In the genomic region with DNA sequence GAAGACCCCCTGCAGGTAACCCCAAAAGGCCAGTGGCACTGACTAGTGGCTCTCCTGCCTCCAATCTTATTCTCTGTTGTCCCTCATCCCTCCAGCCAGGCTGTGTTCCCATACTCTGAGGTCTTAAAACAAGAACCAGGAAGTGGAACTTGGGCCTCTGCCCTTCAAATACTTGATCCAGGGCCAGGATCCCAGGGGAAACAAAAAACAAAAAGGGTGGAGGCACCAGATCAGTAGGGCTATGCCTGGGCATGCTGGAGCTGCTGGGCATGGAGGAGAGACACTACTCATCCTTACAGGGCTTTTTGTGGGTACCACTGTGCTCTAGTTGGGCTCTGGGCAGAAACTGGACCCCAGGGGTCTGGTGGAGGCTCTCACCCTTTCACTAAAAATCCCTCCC, we compare ENCODE assay signal across 8 mouse cellular contexts. TPM values are rescaled to one million over a fixed set of nuclear protein-coding genes. Genes with fewer than 3 reads are reported as not detected.
DNase-seq lines count a peak whose midpoint lies in the region; ATAC-seq and TF ChIP-seq lines count a peak whose summit lies in the region.

No protein-coding gene starts in this region.

- H3K4me3 ChIP-seq in brown adipose tissue, adult 24 weeks (ENCODE audit: insufficient read depth, low read depth, low read length): no peak overlapping the region; the same call in 1 of the 2 replicates
- no peak overlapping the region for H3K4me3 ChIP-seq in stomach, postnatal 0 days (ENCODE audit: low read depth, low read length)

- no peaks in the 10 kb centered on the region for H3K9me3 ChIP-seq in stomach, postnatal 0 days (ENCODE audit: control insufficient read depth, low read length)

- H3K27ac ChIP-seq in brown adipose tissue, adult 24 weeks (replicated peaks; ENCODE audit: low read depth, low read length): peak overlapping the region; percentile 86
- peak overlapping the region; percentile 82 for H3K27ac ChIP-seq in stomach, postnatal 0 days (replicated peaks)

- H3K4me1 ChIP-seq in brown adipose tissue, adult 24 weeks (ENCODE audit: control insufficient read depth, insufficient read depth, insufficient read length, low read length): peaks cover 14% of the 10 kb centered on the region
- peaks cover 13% of the 10 kb centered on the region for H3K4me1 ChIP-seq in stomach, postnatal 0 days (replicated peaks; ENCODE audit: control insufficient read depth, insufficient read depth)

- peak; percentile 46 to 48 for DNase-seq in right cerebral cortex, postnatal 10 days (ENCODE audit: low spot score in 2 of 2)
- DNase-seq in right cerebral cortex, postnatal 25 days: no peak
- peak; percentile 93 to 94 for DNase-seq in heart, adult 9 months (ENCODE audit: low spot score in 2 of 2)
- DNase-seq in layer of hippocampus, postnatal 36 days: peak; percentile 17 to 27
- DNase-seq in stomach, postnatal 0 days (ENCODE audit: low spot score): peak; percentile 56
- DNase-seq in retina, embryonic 14.5 days (ENCODE audit: low spot score): no peak
- no peak for DNase-seq in yolk sac, embryonic 10.5 days (ENCODE audit: low spot score)

- ATAC-seq in stomach, postnatal 0 days (ENCODE audit: low FRiP score, low TSS enrichment): peak; percentile 22

- TF ChIP-seq EP300 in stomach, postnatal 0 days (optimal IDR thresholded peaks at IDR 0.05): no peak

- peak overlapping the region; percentile 92 for H3K4me2 ChIP-seq in stomach, postnatal 0 days (replicated peaks; ENCODE audit: low read depth)

- no peak for TF ChIP-seq CTCF in stomach, postnatal 0 days (IDR thresholded peaks at IDR 0.05; ENCODE audit: low read depth)

- no peak overlapping the region for H3K9ac ChIP-seq in stomach, postnatal 0 days (ENCODE audit: low read length)

- H3K36me3 ChIP-seq in stomach, postnatal 0 days (ENCODE audit: control insufficient read depth, insufficient read depth, low read length): no peaks in the 10 kb centered on the region

- H3K27me3 ChIP-seq in stomach, postnatal 0 days (ENCODE audit: control insufficient read depth, insufficient read depth, low read length): no peaks in the 10 kb centered on the region

RNA-seq across cellular contexts. Expression of gene Ephx1, which starts 5.1 kb away (rescaled TPM):
- 27.4 and 27.8 TPM in 2 replicates for polyA plus RNA-seq in brown adipose tissue, adult 24 weeks (2012; ENCODE audit: insufficient read depth, insufficient read length, missing spikeins)
- total RNA-seq in layer of hippocampus, postnatal 36 days (2021): 10 to 100 TPM; 27.1 to 30.8 TPM
- 30.0 and 32.2 TPM in 2 replicates for polyA plus RNA-seq in stomach, postnatal 0 days (2015; fragmentation: Nextera tagmentation; extraction: Ambion mirVana)

RNA-seq across cellular contexts. Expression of gene 9130409I23Rik, which starts 35.5 kb away (rescaled TPM):
- not detected in 2 replicates for polyA plus RNA-seq in brown adipose tissue, adult 24 weeks (2012; ENCODE audit: insufficient read depth, insufficient read length, missing spikeins)
- total RNA-seq in layer of hippocampus, postnatal 36 days (2021): not detected
- 0.28 and 0.72 TPM in 2 replicates for polyA plus RNA-seq in stomach, postnatal 0 days (2015; fragmentation: Nextera tagmentation; extraction: Ambion mirVana)

Comparison
In these comparisons a context has a peak if more than half of its experiments do, and no peak if none do; other contexts are left out.
1. DNase-seq: peak in right cerebral cortex, postnatal 10 days (2 of 2), heart, adult 9 months (2 of 2), layer of hippocampus, postnatal 36 days (2 of 2) and stomach, postnatal 0 days (single experiment); none in right cerebral cortex, postnatal 25 days (single experiment), retina, embryonic 14.5 days (single experiment) and yolk sac, embryonic 10.5 days (single experiment).